Mouse (Mus musculus) spleen, adult 2 months (tissue): ENCODE measurements around the gene Prkg1.

Experiments
- CTCF ChIP-seq: fragments of 200-500 bp; IDR thresholded peaks from 2 replicates; pipeline ENCODE4 v1.5.1; 2011; ENCODE audit warnings: mild to moderate bottlenecking, inconsistent platforms; ENCODE audit not compliant: insufficient read depth, insufficient read length, insufficient replicate concordance; ENCODE audit errors: extremely low read depth
- POLR2A ChIP-seq: fragments of 200-500 bp; IDR thresholded peaks from 2 replicates; pipeline ENCODE4 v1.6.1; 2011; ENCODE audit warnings: low read depth, low read length, inconsistent platforms

DNA sequence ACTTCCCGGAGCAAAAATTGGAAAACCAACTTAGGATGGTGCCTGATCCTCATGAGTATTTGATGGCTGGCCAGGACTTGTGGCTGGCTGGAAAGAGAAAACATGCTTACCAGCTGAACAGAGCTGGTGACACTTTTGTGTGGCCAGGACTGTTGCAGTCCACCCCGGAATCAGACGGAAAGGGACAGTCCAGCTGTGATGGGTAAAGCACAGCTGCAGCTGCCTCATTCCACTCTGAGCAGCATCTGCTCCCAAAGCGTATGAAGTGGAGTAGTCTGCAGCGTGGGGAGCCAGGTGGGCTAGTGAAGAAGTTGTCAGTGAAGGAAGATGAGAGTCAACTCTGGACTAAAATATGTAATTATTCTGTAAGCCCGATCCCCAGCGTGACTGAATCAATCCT lies 108.6 kb downstream of the Prkg1 start:
- no peak for TF ChIP-seq CTCF
- TF ChIP-seq POLR2A: no peak
